Mouse (Mus musculus) myocyte (in vitro differentiated cells): ENCODE measurements around the gene BC051142. TPM values are rescaled to one million over a fixed set of nuclear protein-coding genes. Genes with fewer than 3 reads are reported as not detected.

ENCODE experiments used
- H3K27me3 ChIP-seq: one replicate; pipeline ENCODE4 v1.6.1; 2011; ENCODE audit not compliant: control insufficient read depth, insufficient read depth, insufficient read length
- H3K36me3 ChIP-seq: one replicate; pipeline ENCODE4 v1.6.1; 2011; ENCODE audit not compliant: control insufficient read depth, insufficient read depth
- H3K4me2 ChIP-seq: one replicate; pipeline ENCODE4 v1.6.1; 2011; ENCODE audit warnings: low read depth, control low read depth
- H3K4me3 ChIP-seq: one replicate; pipeline ENCODE4 v1.5.1; 2011; ENCODE audit warnings: mild to moderate bottlenecking, control low read depth, moderate library complexity
- H3K79me2 ChIP-seq: one replicate; pipeline ENCODE4 v1.6.1; 2011; ENCODE audit not compliant: control insufficient read depth, insufficient read depth
- H3ac ChIP-seq: one replicate; pipeline ENCODE4 v1.6.1; 2011; ENCODE audit not compliant: control insufficient read depth, insufficient read length
- CEBPB ChIP-seq: IDR thresholded peaks from 2 replicates; pipeline ENCODE4 v1.6.1; 2011; ENCODE audit warnings: mild to moderate bottlenecking, moderate library complexity; ENCODE audit not compliant: poor library complexity, insufficient read depth, severe bottlenecking
- E2F4 ChIP-seq: IDR thresholded peaks from one replicate; pipeline ENCODE4 v1.6.1; 2011; ENCODE audit warnings: mild to moderate bottlenecking, control low read depth, moderate library complexity; ENCODE audit not compliant: insufficient read depth
- MAX ChIP-seq: IDR thresholded peaks from one replicate; pipeline ENCODE4 v1.6.1; 2011; ENCODE audit warnings: low read depth, mild to moderate bottlenecking, control low read depth
- MYOD1 ChIP-seq, 3 experiments: IDR thresholded peaks; one replicate each; pipeline ENCODE4 v1.6.1; 2011; ENCODE audit warnings: control low read depth in 2 of 3, low read depth in 2 of 3, mild to moderate bottlenecking in 2 of 3, moderate library complexity in 1 of 3; ENCODE audit not compliant: insufficient read length in 2 of 3, control insufficient read depth in 1 of 3
- MYOG ChIP-seq, 3 experiments: IDR thresholded peaks; one replicate each; pipeline ENCODE4 v1.6.1; 2011; ENCODE audit warnings: control low read depth in 2 of 3, low read depth in 2 of 3, mild to moderate bottlenecking in 2 of 3; ENCODE audit not compliant: insufficient read length in 2 of 3, control insufficient read depth in 1 of 3, insufficient read depth in 1 of 3
- POLR2A ChIP-seq: IDR thresholded peaks from one replicate; pipeline ENCODE4 v1.6.1; 2011; ENCODE audit warnings: low read depth, mild to moderate bottlenecking, control low read depth, moderate library complexity; ENCODE audit not compliant: insufficient read length
- POLR2AphosphoS2 ChIP-seq: IDR thresholded peaks from one replicate; pipeline ENCODE4 v1.6.1; 2011; ENCODE audit warnings: low read depth, control low read depth; ENCODE audit not compliant: insufficient read length
- REST ChIP-seq: IDR thresholded peaks from one replicate; pipeline ENCODE4 v1.6.1; 2011; ENCODE audit warnings: mild to moderate bottlenecking, control low read depth, moderate library complexity; ENCODE audit not compliant: insufficient read depth, insufficient read length
- SRF ChIP-seq: IDR thresholded peaks from one replicate; pipeline ENCODE4 v1.6.1; 2011; ENCODE audit warnings: low read depth; ENCODE audit not compliant: control insufficient read depth, insufficient read length
- TCF12 ChIP-seq: IDR thresholded peaks from one replicate; pipeline ENCODE4 v1.6.1; 2011; ENCODE audit warnings: mild to moderate bottlenecking, control low read depth; ENCODE audit not compliant: poor library complexity, insufficient read depth, severe bottlenecking
- TCF3 ChIP-seq: IDR thresholded peaks from one replicate; pipeline ENCODE4 v1.6.1; 2011; ENCODE audit warnings: low read depth, control low read depth; ENCODE audit not compliant: insufficient read length
- USF1 ChIP-seq: IDR thresholded peaks from one replicate; pipeline ENCODE4 v1.6.1; 2011; ENCODE audit warnings: low read depth, mild to moderate bottlenecking, control low read depth, moderate library complexity
- polyA plus RNA-seq: library from polyadenylated mRNA; unstranded; fragments of >200 nt; fragmentation: generic; extraction: Trizol; gene quantifications from one replicate; pipeline ENCODE4 v1.2.1, GENCODE M21; 2012; ENCODE audit warnings: missing spikeins

BC051142 gene
- polyA plus RNA-seq, 1 experiment, result not detected

DNA sequence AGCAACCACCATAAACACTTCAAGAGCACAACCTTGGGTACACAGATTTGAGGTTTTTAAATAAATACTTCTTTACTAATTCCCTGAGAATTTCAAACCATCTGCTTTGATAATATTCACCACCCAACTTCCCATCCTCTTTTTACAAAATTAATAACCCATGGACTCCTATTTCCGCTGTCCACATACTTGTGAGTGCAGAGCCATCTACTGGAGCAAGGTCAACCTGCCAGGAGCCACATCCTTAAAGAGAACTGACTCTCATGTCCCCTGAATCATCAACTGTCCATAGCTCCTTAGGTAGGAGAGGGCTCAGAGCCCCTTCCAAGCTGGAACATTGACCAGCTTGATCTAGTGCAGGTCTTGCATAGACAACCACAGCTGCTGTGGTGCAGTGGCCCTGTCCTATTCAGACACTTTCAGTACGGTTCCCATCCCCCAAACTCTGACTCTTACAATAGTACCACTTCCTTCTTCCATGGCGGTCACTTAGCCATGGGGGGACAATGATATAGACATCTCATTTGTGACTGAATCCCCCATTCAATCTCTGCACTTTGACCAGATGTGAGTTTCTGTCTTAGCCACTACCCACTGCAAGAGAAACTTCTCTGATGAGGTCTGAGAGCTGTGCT, 34.8 kb upstream of the BC051142 start:
- Histone ChIP-seq H3K79me2 (no peaks in the 10 kb centered on the region), H3K4me3 (no peak overlapping the region)
- no peak for TF ChIP-seq TCF3
- no peak for TF ChIP-seq SRF
- TF ChIP-seq MAX, result no peak
- TF ChIP-seq E2F4, result no peak
- no peak for TF ChIP-seq POLR2AphosphoS2
- no peak for TF ChIP-seq TCF12

GRCm38 (mm10) chr17:34365031-34365430, 33.6 kb upstream of the BC051142 start:
- Histone ChIP-seq H3K4me3 (no peak overlapping the region), H3K36me3 (no peaks in the 10 kb centered on the region), H3K27me3 (no peaks in the 10 kb centered on the region), H3ac (no peak overlapping the region), H3K79me2 (no peaks in the 10 kb centered on the region), H3K4me2 (no peak overlapping the region)
- no peak for TF ChIP-seq TCF12
- TF ChIP-seq POLR2A, result no peak
- no peak for TF ChIP-seq MYOG (IDR thresholded peaks at IDR 0.05; ENCODE audit: control insufficient read depth in 1 of 3, insufficient read depth in 1 of 3, insufficient read length in 2 of 3, low read depth in 2 of 3)
- no peak for TF ChIP-seq E2F4
- TF ChIP-seq USF1, result no peak
- TF ChIP-seq MYOD1 (IDR thresholded peaks at IDR 0.05; ENCODE audit: control insufficient read depth in 1 of 3, insufficient read length in 2 of 3, low read depth in 2 of 3), result no peak
- TF ChIP-seq SRF, result no peak
- TF ChIP-seq MAX, result no peak
- no peak for TF ChIP-seq TCF3
- TF ChIP-seq CEBPB, result no peak
- no peak for TF ChIP-seq POLR2AphosphoS2
- TF ChIP-seq REST, result no peak

More for the DNA sequence above, 34.8 kb upstream of the BC051142 start:
- no peak overlapping the region for H3ac ChIP-seq
- no peak overlapping the region for H3K4me2 ChIP-seq
- no peaks in the 10 kb centered on the region for H3K36me3 ChIP-seq
- no peaks in the 10 kb centered on the region for H3K27me3 ChIP-seq

GRCm38 (mm10) chr17:34370563-34370962, 28.1 kb upstream of the BC051142 start:
- no peak overlapping the region for H3K4me2 ChIP-seq
- no peak overlapping the region for H3K4me3 ChIP-seq
- H3ac ChIP-seq, result no peak overlapping the region
- H3K36me3 ChIP-seq, result no peaks in the 10 kb centered on the region
- H3K79me2 ChIP-seq, result no peaks in the 10 kb centered on the region
- H3K27me3 ChIP-seq, result no peaks in the 10 kb centered on the region
- TF ChIP-seq E2F4, result no peak
- TF ChIP-seq POLR2A, result no peak
- TF ChIP-seq SRF, result no peak
- no peak for TF ChIP-seq TCF12
- no peak for TF ChIP-seq CEBPB
- no peak for TF ChIP-seq MAX
- no peak for TF ChIP-seq USF1
- no peak for TF ChIP-seq TCF3
- no peak for TF ChIP-seq POLR2AphosphoS2
- TF ChIP-seq MYOG (IDR thresholded peaks at IDR 0.05; ENCODE audit: control insufficient read depth in 1 of 3, insufficient read depth in 1 of 3, insufficient read length in 2 of 3, low read depth in 2 of 3), result no peak

- no peak for TF ChIP-seq TCF12
- TF ChIP-seq POLR2A, result no peak
- no peak for TF ChIP-seq TCF3
- TF ChIP-seq MAX, result no peak
- no peak for TF ChIP-seq REST
- no peak for TF ChIP-seq MYOG (IDR thresholded peaks at IDR 0.05; ENCODE audit: control insufficient read depth in 1 of 3, insufficient read depth in 1 of 3, insufficient read length in 2 of 3, low read depth in 2 of 3)
- no peak for TF ChIP-seq CEBPB
- no peak for TF ChIP-seq E2F4
- no peak for TF ChIP-seq SRF
- TF ChIP-seq POLR2AphosphoS2, result no peak
- TF ChIP-seq USF1, result no peak
- no peak overlapping the region for H3ac ChIP-seq
- no peaks in the 10 kb centered on the region for H3K79me2 ChIP-seq
- H3K4me3 ChIP-seq, result no peak overlapping the region
- no peaks in the 10 kb centered on the region for H3K27me3 ChIP-seq
- no peaks in the 10 kb centered on the region for H3K36me3 ChIP-seq
- H3K4me2 ChIP-seq, result no peak overlapping the region
Observed at GRCm38 (mm10) chr17:34373055-34373709, 25.4 kb upstream of the BC051142 start.

DNA sequence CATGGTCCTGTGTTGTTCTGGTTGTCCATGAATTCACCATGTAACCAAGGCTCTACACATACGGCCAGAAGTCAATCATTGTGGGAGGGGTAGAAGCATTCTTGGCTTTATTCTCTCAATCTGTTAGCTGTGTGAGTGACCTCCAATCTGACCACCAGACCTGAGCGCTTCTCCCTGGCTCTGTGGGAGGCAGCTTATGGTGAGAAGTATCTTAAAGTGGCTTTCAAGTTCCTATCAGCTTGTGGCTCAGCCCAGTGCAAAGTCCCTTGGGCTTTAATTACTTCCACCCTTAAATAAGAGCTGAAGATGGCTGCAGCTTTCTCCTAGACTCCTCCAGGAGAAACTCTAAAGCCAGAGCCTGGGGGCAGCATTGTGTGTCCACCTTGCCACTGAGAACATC, 21.8 kb upstream of the BC051142 start, which contains the start of gene Btnl1:
Gene Btnl1 (plus strand): TSS at position 286 of the 400 bp plus-strand sequence.
- Histone ChIP-seq H3ac (no peak within 1 kb of the TSS), H3K36me3 (no peaks in the 10 kb centered on the region), H3K27me3 (no peaks in the 10 kb centered on the region), H3K79me2 (no peaks in the 10 kb centered on the region), H3K4me2 (no peak within 1 kb of the TSS), H3K4me3 (no peak within 1 kb of the TSS)
- TF ChIP-seq TCF12 (no peak), SRF (no peak), MAX (no peak), TCF3 (no peak), POLR2AphosphoS2 (no peak), USF1 (no peak), MYOG (IDR thresholded peaks at IDR 0.05; ENCODE audit: control insufficient read depth in 1 of 3, insufficient read depth in 1 of 3, insufficient read length in 2 of 3, low read depth in 2 of 3) (no peak), E2F4 (no peak), POLR2A (no peak), CEBPB (no peak), REST (no peak), MYOD1 (IDR thresholded peaks at IDR 0.05; ENCODE audit: control insufficient read depth in 1 of 3, insufficient read length in 2 of 3, low read depth in 2 of 3) (no peak)
